Mouse (Mus musculus): Measurements from ENCODE around the gene Dvl3.
"Not testable (repeated sequence)": the region's sequence is repeated elsewhere in the genome, so short reads cannot be mapped to it uniquely, and the experiment has no call there.

The Dvl3 gene

GRCm38 (mm10) chr16:20516726-20517201 is at the start of gene Dvl3:
Dvl3 (plus strand) TSS chr16:20516982.
- peak; percentile 57 for DNase-seq (ENCODE audit: low spot score)

- no peak for DNase-seq (ENCODE audit: low spot score)
Measured at GRCm38 (mm10) chr16:20470981-20471380, 45.8 kb upstream of the Dvl3 start.

GRCm38 (mm10) chr16:20471686-20472085 is 45.1 kb upstream of the Dvl3 start:
- DNase-seq (ENCODE audit: low spot score): no peak

GRCm38 (mm10) chr16:20473748-20474147 is 43.0 kb upstream of the Dvl3 start:
- DNase-seq (ENCODE audit: low spot score): no peak

- DNase-seq (ENCODE audit: low spot score): no peak
Measured at GRCm38 (mm10) chr16:20474211-20474610, 42.6 kb upstream of the Dvl3 start.

GRCm38 (mm10) chr16:20474786-20475185 is 42.0 kb upstream of the Dvl3 start:
- no peak for DNase-seq (ENCODE audit: low spot score)

- DNase-seq (ENCODE audit: low spot score): no peak
Measured at GRCm38 (mm10) chr16:20475335-20475734, 41.4 kb upstream of the Dvl3 start.

GRCm38 (mm10) chr16:20476857-20477256 is 39.9 kb upstream of the Dvl3 start:
- DNase-seq (ENCODE audit: low spot score): no peak

GRCm38 (mm10) chr16:20477270-20477669 is 39.5 kb upstream of the Dvl3 start:
- no peak for DNase-seq (ENCODE audit: low spot score)

GRCm38 (mm10) chr16:20478504-20478903 is 38.3 kb upstream of the Dvl3 start:
- no peak for DNase-seq (ENCODE audit: low spot score)

- not testable (repeated sequence) for DNase-seq (ENCODE audit: low spot score)
Measured at GRCm38 (mm10) chr16:20479026-20479760, 37.6 kb upstream of the Dvl3 start.

- no peak for DNase-seq (ENCODE audit: low spot score)
Measured at GRCm38 (mm10) chr16:20480115-20480514, 36.7 kb upstream of the Dvl3 start.

- DNase-seq (ENCODE audit: low spot score): no peak
Measured at GRCm38 (mm10) chr16:20481746-20482145, 35.0 kb upstream of the Dvl3 start.

- DNase-seq (ENCODE audit: low spot score): not testable (repeated sequence)
Measured at GRCm38 (mm10) chr16:20483716-20484115, 33.1 kb upstream of the Dvl3 start.

- DNase-seq (ENCODE audit: low spot score): no peak
Measured at GRCm38 (mm10) chr16:20485061-20485460, 31.7 kb upstream of the Dvl3 start.

- DNase-seq (ENCODE audit: low spot score): no peak
Measured at GRCm38 (mm10) chr16:20486048-20486447, 30.7 kb upstream of the Dvl3 start.

- no peak for DNase-seq (ENCODE audit: low spot score)
Measured at GRCm38 (mm10) chr16:20488151-20488550, 28.6 kb upstream of the Dvl3 start.

GRCm38 (mm10) chr16:20488751-20489150 is 28.0 kb upstream of the Dvl3 start:
- not testable (repeated sequence) for DNase-seq (ENCODE audit: low spot score)

- DNase-seq (ENCODE audit: low spot score): no peak
Measured at GRCm38 (mm10) chr16:20489233-20489632, 27.5 kb upstream of the Dvl3 start.

GRCm38 (mm10) chr16:20490581-20490980 is 26.2 kb upstream of the Dvl3 start:
- no peak for DNase-seq (ENCODE audit: low spot score)

GRCm38 (mm10) chr16:20491301-20491700 is 25.5 kb upstream of the Dvl3 start:
- DNase-seq (ENCODE audit: low spot score): no peak

GRCm38 (mm10) chr16:20493452-20493851 is 23.3 kb upstream of the Dvl3 start:
- DNase-seq (ENCODE audit: low spot score): no peak

- no peak for DNase-seq (ENCODE audit: low spot score)
Measured at GRCm38 (mm10) chr16:20496671-20497600, 19.8 kb upstream of the Dvl3 start.

All from urinary bladder, postnatal 10 days (tissue).